In the genomic region with DNA sequence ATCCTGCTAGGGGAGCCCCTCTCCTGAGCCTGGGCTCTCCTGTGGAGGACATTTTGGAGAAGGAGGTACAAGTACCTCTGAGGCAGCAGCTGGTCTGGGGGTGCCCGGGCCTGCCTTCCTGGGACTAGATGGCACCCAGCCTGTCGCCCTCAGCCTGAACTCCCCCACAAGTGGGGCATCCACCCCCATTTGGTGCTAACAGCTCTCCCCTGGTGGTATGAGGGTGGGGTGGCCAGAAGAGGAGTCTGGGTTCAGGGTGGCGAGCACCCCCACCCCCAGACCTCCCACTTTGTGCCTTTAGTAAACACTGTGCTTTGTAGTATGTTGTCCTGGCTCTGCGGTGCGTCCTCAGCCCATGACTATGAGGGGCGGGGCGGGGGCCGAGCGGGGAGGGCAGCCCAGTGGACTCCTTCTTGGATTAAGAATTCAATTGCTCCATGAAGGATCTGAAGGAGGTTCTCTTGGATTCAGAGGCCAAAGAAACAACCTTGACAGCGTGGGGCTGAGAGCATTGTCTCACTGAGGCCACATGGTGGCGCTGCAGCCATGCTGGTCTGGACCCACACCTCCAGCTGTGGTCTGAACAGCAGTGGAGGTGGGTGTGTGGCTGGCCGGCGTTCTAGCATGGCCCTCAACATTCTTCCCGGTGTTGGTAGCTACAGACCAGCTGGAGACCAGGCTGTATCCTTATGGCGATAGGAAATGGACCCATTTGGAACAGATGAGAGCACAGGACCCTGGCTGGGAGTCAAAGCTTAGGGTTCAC, we compare ENCODE assay signal across 9 mouse cellular contexts. TPM values are rescaled to one million over a fixed set of nuclear protein-coding genes. Genes with fewer than 3 reads are reported as not detected.
DNase-seq lines count a peak whose midpoint lies in the region; ATAC-seq and TF ChIP-seq lines count a peak whose summit lies in the region.
"Had no signal": no experiment of that assay in that cellular context is flagged by ENCODE, and none has a peak within 500 bp of the region (broad histone marks: within the 10 kb centered on the region; RNA-seq: fewer than 3 reads in every experiment).

No protein-coding gene starts in this region.

- peaks cover 54% of the 10 kb centered on the region for H3K36me3 ChIP-seq in G1E (replicated peaks)
- H3K36me3 ChIP-seq in forebrain, embryonic 13.5 days (ENCODE audit: poor library complexity, severe bottlenecking) = no peaks in the 10 kb centered on the region
- no peaks in the 10 kb centered on the region for H3K36me3 ChIP-seq in hindbrain, embryonic 10.5 days

- no peak for ATAC-seq in G1E (ENCODE audit: extremely low read depth, insufficient number of reproducible peaks, low FRiP score, poor library complexity, severe bottlenecking)
- ATAC-seq in forebrain, embryonic 13.5 days = peak; percentile 33
- ATAC-seq in inflammation-experienced regulatory T-cells, adult 6 months = no peak

- peak; percentile 30 for DNase-seq in G1E (ENCODE audit: low spot score)
- peak; percentile 56 to 66 for DNase-seq in adrenal gland, postnatal 4 days (ENCODE audit: low spot score in 2 of 2)
- peak; percentile 85 for DNase-seq in hindbrain, embryonic 10.5 days (ENCODE audit: low spot score)
- DNase-seq in layer of hippocampus, postnatal 25 days (ENCODE audit: extremely low spot score in 1 of 2, low spot score in 1 of 2) = peak; percentile 58
- DNase-seq in mesoderm, embryonic 11.5 days (ENCODE audit: low read depth, low spot score) = peak; percentile 92
- DNase-seq in right cerebral cortex, postnatal 10 days (ENCODE audit: low spot score in 2 of 2) = peak; percentile 64 to 69

- no peak overlapping the region for H3K27ac ChIP-seq in forebrain, embryonic 13.5 days
- peak overlapping the region; percentile 19 for H3K27ac ChIP-seq in hindbrain, embryonic 10.5 days

- H3K4me2 ChIP-seq in forebrain, embryonic 13.5 days = no peak overlapping the region

- peak; percentile 77 for TF ChIP-seq CTCF in G1E (IDR thresholded peaks at IDR 0.05; ENCODE audit: low read depth, low read length)

- no peaks in the 10 kb centered on the region for H3K27me3 ChIP-seq in G1E (ENCODE audit: insufficient read depth, low read length)
- peaks cover 9% of the 10 kb centered on the region; the same call in 1 of the 2 replicates for H3K27me3 ChIP-seq in forebrain, embryonic 13.5 days
- H3K27me3 ChIP-seq in hindbrain, embryonic 10.5 days (ENCODE audit: insufficient read depth, poor library complexity, severe bottlenecking) = peaks cover 20% of the 10 kb centered on the region

- H3K9ac ChIP-seq in forebrain, embryonic 13.5 days = no peak overlapping the region

- H3K9me3 ChIP-seq in G1E (replicated peaks) = no peaks in the 10 kb centered on the region
- no peaks in the 10 kb centered on the region for H3K9me3 ChIP-seq in forebrain, embryonic 13.5 days (replicated peaks)
- no peaks in the 10 kb centered on the region for H3K9me3 ChIP-seq in hindbrain, embryonic 10.5 days
- H3K9me3 ChIP-seq: megakaryocyte, embryonic 14.5 days had no signal

- peaks cover 13% of the 10 kb centered on the region for H3K4me1 ChIP-seq in G1E (ENCODE audit: insufficient read depth, low read depth, low read length)
- peaks cover 18% of the 10 kb centered on the region for H3K4me1 ChIP-seq in forebrain, embryonic 13.5 days
- peaks cover 77% of the 10 kb centered on the region for H3K4me1 ChIP-seq in hindbrain, embryonic 10.5 days (replicated peaks)

- 20% methylated on average over 15 of the region's 15 CpGs for WGBS in forebrain, embryonic 13.5 days
- 21% methylated on average over 15 of the region's 15 CpGs for WGBS in hindbrain, embryonic 10.5 days

- H3K4me3 ChIP-seq in G1E (ENCODE audit: low read depth, low read length) = no peak overlapping the region
- H3K4me3 ChIP-seq in forebrain, embryonic 13.5 days = no peak overlapping the region
- H3K4me3 ChIP-seq in hindbrain, embryonic 10.5 days = no peak overlapping the region
- H3K4me3 ChIP-seq: megakaryocyte, embryonic 14.5 days had no signal

RNA-seq across cellular contexts. Expression of a gene that starts 42.2 kb away (rescaled TPM):
- total RNA-seq in G1E (2014; fragmentation: Nextera tagmentation) (not detected in 2 replicates), G1E (2017) (0.05 TPM in 1 of 2 replicates, not detected in the other)
- not detected in 2 replicates for polyA plus RNA-seq in G1E (2012)
- total RNA-seq in adrenal gland, postnatal 4 days (2021) = 10 to 100 TPM; 10.3 to 12.9 TPM
- 2.6 and 3.1 TPM in 2 replicates for polyA plus RNA-seq in forebrain, embryonic 13.5 days (2015; fragmentation: Nextera tagmentation; extraction: Ambion mirVana)
- 19.9 and 30.6 TPM in 2 replicates for polyA plus RNA-seq in hindbrain, embryonic 10.5 days (2016; fragmentation: Nextera tagmentation; extraction: Ambion mirVana)
- 1 to 10 TPM; 1.4 to 1.5 TPM for total RNA-seq in layer of hippocampus, postnatal 25 days (2021)
- polyA plus RNA-seq in inflammation-experienced regulatory T-cells, adult 6 months (2017; shearing (Covaris generic)) = not detected

RNA-seq across cellular contexts. Expression of a gene that starts 55.5 kb away (rescaled TPM):
- total RNA-seq in G1E (2014; fragmentation: Nextera tagmentation) = 11.9 and 17.8 TPM in 2 replicates
- 10.7 and 11.6 TPM in 2 replicates for total RNA-seq in G1E (2017)
- polyA plus RNA-seq in G1E (2012) = 57.0 and 73.2 TPM in 2 replicates
- total RNA-seq in adrenal gland, postnatal 4 days (2021) = 10 to 100 TPM; 22.1 to 22.3 TPM
- 1.5 and 1.7 TPM in 2 replicates for polyA plus RNA-seq in forebrain, embryonic 13.5 days (2015; fragmentation: Nextera tagmentation; extraction: Ambion mirVana)
- polyA plus RNA-seq in hindbrain, embryonic 10.5 days (2016; fragmentation: Nextera tagmentation; extraction: Ambion mirVana) = 2.2 and 3.7 TPM in 2 replicates
- total RNA-seq in layer of hippocampus, postnatal 25 days (2021) = 10 to 100 TPM; 11.8 to 17.4 TPM
- 10 to 100 TPM in 1 of 3 experiments, 1 to 10 TPM in 2; 5.6 to 10.6 (median 6.5) TPM for polyA plus RNA-seq in inflammation-experienced regulatory T-cells, adult 6 months (2017; shearing (Covaris generic))

Comparison
In these comparisons a context has a peak if more than half of its experiments do, and no peak if none do; other contexts are left out.
1. DNase-seq: peak in every context shown above with its lines; median percentile 92 in mesoderm, embryonic 11.5 days; 85 in hindbrain, embryonic 10.5 days; 66 in right cerebral cortex, postnatal 10 days; 61 in adrenal gland, postnatal 4 days; 58 in layer of hippocampus, postnatal 25 days; 30 in G1E.